Mouse (Mus musculus) granulocyte monocyte progenitor cell, adult 5-6 weeks (primary cell): ENCODE measurements around the gene Tex48. TPM values are rescaled to one million over a fixed set of nuclear protein-coding genes. Genes with fewer than 3 reads are reported as not detected.

Source experiments
- ATAC-seq: replicated peaks from 2 replicates; pipeline ENCODE4 v1.8.0; 2016; ENCODE audit warnings: mild to moderate bottlenecking, moderate TSS enrichment, inconsistent platforms; ENCODE audit not compliant: poor library complexity, severe bottlenecking
- total RNA-seq, 2 experiments: library from RNA; stranded (forward) in 1 of 2; stranded (reverse) in 1 of 2; fragments of 200-712, 200-1000 nt in 1 of 2; fragments of >200 nt in 1 of 2; fragmentation: Nextera tagmentation in 1 of 2; gene quantifications; 2 replicates each; pipeline ENCODE4 v1.2.3; 2014 to 2017

Gene Tex48
- total RNA-seq (2014; fragmentation: Nextera tagmentation): not detected in 2 replicates
- total RNA-seq (2017): not detected in 2 replicates

GRCm38 (mm10) chr4:63622378-63622835 lies at the start of gene Tex48:
Gene Tex48 (minus strand): TSS chr4:63622428.
- peak; percentile 58 for ATAC-seq

GRCm38 (mm10) chr4:63668255-63668654 lies 46.0 kb upstream of the Tex48 start:
- ATAC-seq: peak; percentile 97

GRCm38 (mm10) chr4:63665738-63666137 lies 43.5 kb upstream of the Tex48 start:
- no peak for ATAC-seq

- ATAC-seq: no peak
Measured at GRCm38 (mm10) chr4:63663279-63663678, 41.1 kb upstream of the Tex48 start, which contains the start of gene Gm11214. Gene Gm11214 (minus strand): TSS chr4:63663379.

- ATAC-seq: no peak
Measured at GRCm38 (mm10) chr4:63661857-63662256, 39.6 kb upstream of the Tex48 start.

GRCm38 (mm10) chr4:63661426-63661825 lies 39.2 kb upstream of the Tex48 start:
- ATAC-seq: no peak

GRCm38 (mm10) chr4:63659775-63660174 lies 37.5 kb upstream of the Tex48 start:
- no peak; the same call in 1 of the 2 replicates for ATAC-seq

- ATAC-seq: no peak
Measured at GRCm38 (mm10) chr4:63659086-63659485, 36.9 kb upstream of the Tex48 start.

- peak; percentile 61 for ATAC-seq
Measured at GRCm38 (mm10) chr4:63654381-63654780, 32.2 kb upstream of the Tex48 start.

- ATAC-seq: no peak
Measured at GRCm38 (mm10) chr4:63643956-63644726, 21.9 kb upstream of the Tex48 start.

- ATAC-seq: no peak; the same call in 1 of the 2 replicates
Measured at GRCm38 (mm10) chr4:63639842-63640241, 17.6 kb upstream of the Tex48 start.

GRCm38 (mm10) chr4:63638603-63639002 lies 16.4 kb upstream of the Tex48 start:
- no peak for ATAC-seq

GRCm38 (mm10) chr4:63633181-63633580 lies 11.0 kb upstream of the Tex48 start:
- ATAC-seq: no peak

- ATAC-seq: peak; percentile 69
Measured at GRCm38 (mm10) chr4:63627111-63627510, 4.9 kb upstream of the Tex48 start.

- no peak for ATAC-seq
Measured at GRCm38 (mm10) chr4:63625563-63626080, 3.4 kb upstream of the Tex48 start.

- ATAC-seq: peak; percentile 43; the same call in 1 of the 2 replicates
Measured at GRCm38 (mm10) chr4:63621861-63622260, 367 bp downstream of the Tex48 start.

GRCm38 (mm10) chr4:63608391-63608790 lies 13.8 kb downstream of the Tex48 start:
- ATAC-seq: no peak

GRCm38 (mm10) chr4:63605968-63606367 lies 16.3 kb downstream of the Tex48 start:
- ATAC-seq: no peak

- ATAC-seq: no peak
Measured at GRCm38 (mm10) chr4:63605545-63605944, 16.7 kb downstream of the Tex48 start.

GRCm38 (mm10) chr4:63604945-63605344 lies 17.3 kb downstream of the Tex48 start, which contains the start of gene Gm11213:
Gene Gm11213 (minus strand): TSS chr4:63605261.
- ATAC-seq: no peak

GRCm38 (mm10) chr4:63601263-63601662 lies 21.0 kb downstream of the Tex48 start:
- ATAC-seq: no peak

- ATAC-seq: no peak
Measured at GRCm38 (mm10) chr4:63600786-63601185, 21.4 kb downstream of the Tex48 start.
